Mouse (Mus musculus): ENCODE results near the gene Lurap1. TPM values are rescaled to one million over a fixed set of nuclear protein-coding genes. Genes with fewer than 3 reads are reported as not detected.

Gene Lurap1
- polyA plus RNA-seq, 1 experiment from 2014 or later, result 1.5 TPM

- ATAC-seq (peak; percentile 37; the same call in 1 of the 2 replicates), DNase-seq (ENCODE audit: low spot score) (peak; percentile 37)
- H3K4me2 ChIP-seq (ENCODE audit: low read length), result no peak overlapping the region
- no peak overlapping the region for H3K9ac ChIP-seq (ENCODE audit: low read length)
- no peaks in the 10 kb centered on the region for H3K9me3 ChIP-seq (replicated peaks; ENCODE audit: control insufficient read depth, low read length)
- H3K27me3 ChIP-seq (replicated peaks; ENCODE audit: control insufficient read depth, insufficient read depth, low read length), result no peaks in the 10 kb centered on the region
- H3K36me3 ChIP-seq (ENCODE audit: control insufficient read depth, insufficient read depth, low read length), result no peaks in the 10 kb centered on the region
- H3K4me3 ChIP-seq (ENCODE audit: low read depth, low read length), result no peak overlapping the region
- 77% methylated on average over 7 of the region's 7 CpGs for WGBS
- H3K4me1 ChIP-seq (ENCODE audit: control insufficient read depth, insufficient read depth, low read length), result peaks cover 14% of the 10 kb centered on the region
- no peak overlapping the region for H3K27ac ChIP-seq (ENCODE audit: low read depth, low read length)
These were observed 24.8 kb upstream of the Lurap1 start for GRCm38 (mm10) chr4:116175711-116176542.

DNA sequence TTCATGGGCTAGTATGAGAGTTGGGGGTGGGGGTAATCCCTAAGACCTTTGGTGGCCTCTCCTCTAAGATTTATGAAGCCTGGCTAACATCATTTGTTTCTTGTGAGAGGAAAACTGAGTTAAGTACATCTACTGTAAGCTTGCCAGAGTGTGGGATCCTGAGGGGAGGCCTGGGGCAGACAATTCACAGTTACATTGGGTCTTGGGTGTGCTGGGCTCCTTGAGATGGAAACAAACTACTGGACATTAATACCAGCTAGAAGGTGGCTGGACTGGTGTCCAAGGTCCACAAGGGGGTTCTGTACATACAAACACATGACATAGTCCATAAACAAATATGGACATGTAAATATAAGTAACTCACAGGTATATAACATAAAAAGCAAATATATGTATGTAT is 24.0 kb upstream of the Lurap1 start:
- Histone ChIP-seq H3K4me2 (ENCODE audit: low read length) (no peak overlapping the region), H3K27me3 (replicated peaks; ENCODE audit: control insufficient read depth, insufficient read depth, low read length) (no peaks in the 10 kb centered on the region), H3K9ac (ENCODE audit: low read length) (no peak overlapping the region), H3K9me3 (replicated peaks; ENCODE audit: control insufficient read depth, low read length) (no peaks in the 10 kb centered on the region), H3K27ac (ENCODE audit: low read depth, low read length) (no peak overlapping the region), H3K4me1 (ENCODE audit: control insufficient read depth, insufficient read depth, low read length) (peaks cover 14% of the 10 kb centered on the region), H3K4me3 (ENCODE audit: low read depth, low read length) (no peak overlapping the region), H3K36me3 (ENCODE audit: control insufficient read depth, insufficient read depth, low read length) (no peaks in the 10 kb centered on the region)
- ATAC-seq (no peak), DNase-seq (ENCODE audit: low spot score) (no peak)

DNA sequence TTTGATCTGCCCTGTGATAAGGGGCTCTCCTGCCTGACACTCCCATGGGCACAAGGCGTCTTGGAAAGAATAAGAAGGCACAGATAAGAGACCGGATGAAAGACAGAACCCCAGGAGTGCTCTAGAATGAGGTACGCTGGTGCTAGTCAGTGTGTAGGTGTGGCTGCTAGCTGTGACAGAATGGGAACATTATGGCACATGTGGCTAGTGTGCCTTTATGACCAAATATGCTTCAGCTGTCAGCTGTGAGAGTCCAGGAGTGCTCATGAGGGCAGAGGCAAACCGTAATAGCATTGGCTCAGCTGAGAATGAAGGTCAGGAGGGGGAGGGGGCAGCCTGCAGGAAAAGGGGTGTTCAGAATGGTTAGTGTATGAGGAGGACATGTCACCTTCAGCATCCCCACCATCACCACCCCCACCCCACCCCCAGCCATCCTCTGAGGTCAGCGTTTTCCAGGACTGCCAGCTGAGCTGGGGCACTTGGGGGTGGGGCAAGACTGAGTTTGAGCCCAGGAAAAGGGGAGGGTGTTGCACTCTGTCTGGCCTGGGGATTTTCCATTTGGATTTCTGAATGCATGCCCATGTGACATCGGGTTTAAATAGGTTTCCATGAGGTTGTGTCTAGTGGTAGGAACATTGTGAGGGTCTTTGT is 23.5 kb upstream of the Lurap1 start:
- no peak for ATAC-seq

DNA sequence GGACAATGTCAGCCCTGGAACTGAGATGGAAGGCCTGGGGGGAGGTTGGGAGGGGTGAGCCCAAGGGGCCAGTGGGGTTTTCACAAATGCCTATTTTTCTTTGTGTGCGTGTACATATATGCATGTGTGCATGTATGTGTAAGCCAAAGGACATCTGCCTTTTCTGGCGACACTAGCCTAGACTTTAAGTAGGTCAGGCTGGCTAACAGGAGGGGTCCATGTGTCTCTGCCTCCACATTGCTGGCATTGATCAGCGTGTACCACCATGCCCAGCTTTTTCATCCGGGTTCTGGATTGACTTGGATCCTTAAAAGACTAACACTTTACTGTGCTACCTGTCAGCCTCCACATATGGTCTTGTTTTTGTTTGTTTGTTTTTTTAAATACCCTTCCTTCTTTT is 22.6 kb upstream of the Lurap1 start:
- Histone ChIP-seq H3K9ac (ENCODE audit: low read length) (no peak overlapping the region), H3K27ac (ENCODE audit: low read depth, low read length) (no peak overlapping the region), H3K4me1 (ENCODE audit: control insufficient read depth, insufficient read depth, low read length) (peaks cover 14% of the 10 kb centered on the region), H3K4me2 (ENCODE audit: low read length) (no peak overlapping the region), H3K36me3 (ENCODE audit: control insufficient read depth, insufficient read depth, low read length) (no peaks in the 10 kb centered on the region), H3K4me3 (ENCODE audit: low read depth, low read length) (no peak overlapping the region), H3K27me3 (replicated peaks; ENCODE audit: control insufficient read depth, insufficient read depth, low read length) (no peaks in the 10 kb centered on the region), H3K9me3 (replicated peaks; ENCODE audit: control insufficient read depth, low read length) (no peaks in the 10 kb centered on the region)
- no peak for ATAC-seq
- WGBS, result 91% methylated on average over 4 of the region's 4 CpGs
- DNase-seq (ENCODE audit: low spot score), result no peak

More for the DNA sequence above, 23.5 kb upstream of the Lurap1 start:
- Histone ChIP-seq H3K9me3 (replicated peaks; ENCODE audit: control insufficient read depth, low read length) (no peaks in the 10 kb centered on the region), H3K36me3 (ENCODE audit: control insufficient read depth, insufficient read depth, low read length) (no peaks in the 10 kb centered on the region), H3K9ac (ENCODE audit: low read length) (no peak overlapping the region), H3K27me3 (replicated peaks; ENCODE audit: control insufficient read depth, insufficient read depth, low read length) (no peaks in the 10 kb centered on the region), H3K27ac (ENCODE audit: low read depth, low read length) (no peak overlapping the region), H3K4me3 (ENCODE audit: low read depth, low read length) (no peak overlapping the region), H3K4me2 (ENCODE audit: low read length) (no peak overlapping the region), H3K4me1 (ENCODE audit: control insufficient read depth, insufficient read depth, low read length) (peaks cover 14% of the 10 kb centered on the region)
- no peak for DNase-seq (ENCODE audit: low spot score)
- 46% methylated on average over 6 of the region's 6 CpGs for WGBS

- H3K4me1 ChIP-seq (ENCODE audit: control insufficient read depth, insufficient read depth, low read length), result peaks cover 14% of the 10 kb centered on the region
- no peak within 1 kb of the TSS for H3K4me3 ChIP-seq (ENCODE audit: low read depth, low read length)
- DNase-seq (ENCODE audit: low spot score) (no peak), ATAC-seq (no peak)
- no peaks in the 10 kb centered on the region for H3K36me3 ChIP-seq (ENCODE audit: control insufficient read depth, insufficient read depth, low read length)
- 80% methylated on average over 6 of the region's 6 CpGs for WGBS
- no peak within 1 kb of the TSS for H3K9ac ChIP-seq (ENCODE audit: low read length)
- H3K27ac ChIP-seq (ENCODE audit: low read depth, low read length), result no peak within 1 kb of the TSS
- no peaks in the 10 kb centered on the region for H3K27me3 ChIP-seq (replicated peaks; ENCODE audit: control insufficient read depth, insufficient read depth, low read length)
- no peaks in the 10 kb centered on the region for H3K9me3 ChIP-seq (replicated peaks; ENCODE audit: control insufficient read depth, low read length)
- H3K4me2 ChIP-seq (ENCODE audit: low read length), result no peak within 1 kb of the TSS
These were observed 21.9 kb upstream of the Lurap1 start, which contains the start of the genes 1700042G07Rik and Gm49337 for GRCm38 (mm10) chr4:116173072-116173471. TSS of gene 1700042G07Rik (plus strand) at chr4:116173372. TSS of gene Gm49337 (plus strand) at chr4:116173384.

DNA sequence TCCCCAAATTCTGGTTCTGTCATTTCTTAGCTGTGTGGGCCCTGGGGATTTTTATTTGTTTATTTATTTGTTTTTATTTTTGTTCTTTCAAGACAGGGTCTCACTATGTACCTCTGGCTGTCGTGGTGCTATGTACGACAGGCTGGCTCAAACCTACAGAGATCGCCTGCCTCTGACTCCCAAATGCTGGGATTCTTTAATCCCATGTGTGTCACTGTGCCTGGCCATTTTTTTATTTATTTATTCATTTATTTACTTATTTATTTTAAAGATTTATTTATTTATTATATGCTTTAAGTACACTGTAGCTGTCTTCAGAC is 18.2 kb upstream of the Lurap1 start:
- DNase-seq (ENCODE audit: low spot score), result no peak
- H3K4me1 ChIP-seq (ENCODE audit: control insufficient read depth, insufficient read depth, low read length), result no peaks in the 10 kb centered on the region
- peak; percentile 43 for ATAC-seq
- H3K27me3 ChIP-seq (replicated peaks; ENCODE audit: control insufficient read depth, insufficient read depth, low read length), result no peaks in the 10 kb centered on the region
- no peak overlapping the region for H3K9ac ChIP-seq (ENCODE audit: low read length)
- 72% methylated on average over 3 of the region's 3 CpGs for WGBS
- no peak overlapping the region for H3K27ac ChIP-seq (ENCODE audit: low read depth, low read length)
- H3K4me3 ChIP-seq (ENCODE audit: low read depth, low read length), result no peak overlapping the region
- no peaks in the 10 kb centered on the region for H3K9me3 ChIP-seq (replicated peaks; ENCODE audit: control insufficient read depth, low read length)
- no peaks in the 10 kb centered on the region for H3K36me3 ChIP-seq (ENCODE audit: control insufficient read depth, insufficient read depth, low read length)
- H3K4me2 ChIP-seq (ENCODE audit: low read length), result no peak overlapping the region

GRCm38 (mm10) chr4:116168617-116169352 is 17.6 kb upstream of the Lurap1 start:
- H3K9me3 ChIP-seq (replicated peaks; ENCODE audit: control insufficient read depth, low read length), result no peaks in the 10 kb centered on the region
- no peak overlapping the region for H3K4me2 ChIP-seq (ENCODE audit: low read length)
- H3K4me1 ChIP-seq (ENCODE audit: control insufficient read depth, insufficient read depth, low read length), result no peaks in the 10 kb centered on the region
- H3K27ac ChIP-seq (ENCODE audit: low read depth, low read length), result no peak overlapping the region
- no peak overlapping the region for H3K4me3 ChIP-seq (ENCODE audit: low read depth, low read length)
- H3K36me3 ChIP-seq (ENCODE audit: control insufficient read depth, insufficient read depth, low read length), result no peaks in the 10 kb centered on the region
- 84% methylated on average over 7 of the region's 8 CpGs for WGBS
- ATAC-seq, result peak; percentile 85
- H3K27me3 ChIP-seq (replicated peaks; ENCODE audit: control insufficient read depth, insufficient read depth, low read length), result no peaks in the 10 kb centered on the region
- peak; percentile 83 for DNase-seq (ENCODE audit: low spot score)
- H3K9ac ChIP-seq (ENCODE audit: low read length), result no peak overlapping the region

- DNase-seq (ENCODE audit: low spot score), result no peak
- Histone ChIP-seq H3K4me3 (ENCODE audit: low read depth, low read length) (no peak within 1 kb of the TSS), H3K9ac (ENCODE audit: low read length) (no peak within 1 kb of the TSS), H3K27ac (ENCODE audit: low read depth, low read length) (no peak within 1 kb of the TSS), H3K4me2 (ENCODE audit: low read length) (no peak within 1 kb of the TSS), H3K4me1 (ENCODE audit: control insufficient read depth, insufficient read depth, low read length) (no peaks in the 10 kb centered on the region), H3K9me3 (replicated peaks; ENCODE audit: control insufficient read depth, low read length) (no peaks in the 10 kb centered on the region), H3K27me3 (replicated peaks; ENCODE audit: control insufficient read depth, insufficient read depth, low read length) (no peaks in the 10 kb centered on the region), H3K36me3 (ENCODE audit: control insufficient read depth, insufficient read depth, low read length) (no peaks in the 10 kb centered on the region)
- 35% methylated on average over 7 of the region's 7 CpGs for whole genome bisulfite sequencing
- no peak for ATAC-seq
These were observed 16.3 kb upstream of the Lurap1 start, which contains the start of gene Tspan1 for GRCm38 (mm10) chr4:116167404-116167803. TSS of gene Tspan1 (minus strand) at chr4:116167601.

Measured in forebrain, embryonic 14.5 days (tissue).